Mouse (Mus musculus): ENCODE data around the gene Cpt1a. TPM values are rescaled to one million over a fixed set of nuclear protein-coding genes. Genes with fewer than 3 reads are reported as not detected.

The Cpt1a gene
- total RNA-seq, 2 experiments from 2014 or later = 6.2 to 8.3 TPM

- DNase-seq (ENCODE audit: low spot score) = no peak
Measured at GRCm38 (mm10) chr19:3424214-3424613, 102.1 kb downstream of the Cpt1a start.

- peak; percentile 17 for DNase-seq (ENCODE audit: low spot score)
Measured at GRCm38 (mm10) chr19:3428057-3428830, 106.1 kb downstream of the Cpt1a start.

GRCm38 (mm10) chr19:3429156-3429816 is 107.2 kb downstream of the Cpt1a start:
- DNase-seq (ENCODE audit: low spot score) = peak; percentile 17

GRCm38 (mm10) chr19:3431066-3431465 is 108.9 kb downstream of the Cpt1a start:
- no peak for DNase-seq (ENCODE audit: low spot score)

GRCm38 (mm10) chr19:3431969-3432368 is 109.8 kb downstream of the Cpt1a start:
- no peak for DNase-seq (ENCODE audit: low spot score)

- no peak for DNase-seq (ENCODE audit: low spot score)
Measured at GRCm38 (mm10) chr19:3434124-3434523, 112.0 kb downstream of the Cpt1a start.

- DNase-seq (ENCODE audit: low spot score) = no peak
Measured at GRCm38 (mm10) chr19:3434641-3435040, 112.5 kb downstream of the Cpt1a start.

Small RNA genes within 50 kb of the gene (microRNA-seq; reads per million reads assigned to microRNA genes)
- not detected for gene Mir6984

Other genes with a start within 250 kb of the Cpt1a start
- gene Mrpl21, start 39.4 kb upstream of the Cpt1a start, total RNA-seq (2021) = 10 to 100 TPM; 57.3 to 65.9 TPM
- gene Ighmbp2, start 39.3 kb upstream of the Cpt1a start, total RNA-seq (2021) = 1 to 10 TPM; 4.1 to 4.5 TPM
- gene Tesmin, start 66.5 kb downstream of the Cpt1a start, total RNA-seq (2021) = under 1 TPM; 0.43 to 0.47 TPM
- gene Gal, start 92.2 kb downstream of the Cpt1a start, total RNA-seq (2021) = under 1 TPM; 0.30 to 0.36 TPM